Mouse (Mus musculus): Measurements from ENCODE around the gene Slc22a23. TPM values are rescaled to one million over a fixed set of nuclear protein-coding genes. Genes with fewer than 3 reads are reported as not detected.

Gene Slc22a23
- polyA plus RNA-seq, 1 experiment from 2014 or later = 5.6 TPM

DNA sequence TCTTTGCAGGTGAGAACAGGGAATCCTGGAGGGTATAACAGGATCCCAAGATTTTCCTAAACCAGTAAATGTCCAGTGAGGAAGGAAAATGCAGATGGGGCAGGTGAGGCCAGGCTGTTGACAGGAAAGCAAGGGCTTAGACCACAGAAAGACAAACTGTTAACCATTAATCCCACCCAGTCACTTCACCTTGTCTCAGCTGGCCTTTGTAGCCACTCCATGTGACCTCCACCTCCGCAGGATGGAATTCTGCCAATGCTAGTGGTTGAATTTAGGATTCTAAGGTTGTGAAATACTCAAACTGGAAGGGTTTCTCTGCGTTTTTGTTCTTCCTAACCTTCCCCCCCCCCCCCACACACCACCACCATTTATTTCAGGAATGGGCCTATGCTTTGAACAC, 52.9 kb downstream of the Slc22a23 start:
- no peaks in the 10 kb centered on the region for H3K27me3 ChIP-seq
- no peak overlapping the region for H3K9ac ChIP-seq
- ATAC-seq (ENCODE audit: insufficient number of reproducible peaks, low FRiP score, low TSS enrichment, low read depth) = no peak
- H3K36me3 ChIP-seq = no peaks in the 10 kb centered on the region
- H3K9me3 ChIP-seq = no peaks in the 10 kb centered on the region
- H3K4me2 ChIP-seq = no peak overlapping the region
- H3K27ac ChIP-seq = no peak overlapping the region
- H3K4me1 ChIP-seq = 0 out of 2 replicates have a peak, but pooled peaks cover 4% of the 10 kb centered on the region
- no peak overlapping the region for H3K4me3 ChIP-seq
- WGBS = 46% methylated on average over 2 of the region's 2 CpGs

DNA sequence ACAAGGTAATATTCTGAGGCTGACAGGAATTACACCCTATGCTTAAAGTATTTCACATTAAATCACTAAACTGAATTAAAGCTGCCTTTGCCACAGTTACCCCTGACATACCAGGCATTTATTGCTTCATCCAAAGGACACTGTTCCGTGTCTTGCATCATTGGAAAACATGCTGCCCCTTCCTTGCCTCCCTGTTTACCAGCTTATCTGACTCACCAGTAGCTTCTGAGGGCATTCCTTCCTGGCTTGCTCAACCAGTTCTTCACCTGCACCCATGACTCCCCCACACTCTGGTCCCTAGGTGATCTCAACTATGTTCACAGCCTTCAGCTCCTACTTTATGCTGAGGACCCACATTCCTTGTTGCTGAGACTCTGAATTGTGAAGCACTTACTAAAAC, 54.6 kb downstream of the Slc22a23 start:
- no peaks in the 10 kb centered on the region for H3K9me3 ChIP-seq
- no peak for ATAC-seq (ENCODE audit: insufficient number of reproducible peaks, low FRiP score, low TSS enrichment, low read depth)

DNA sequence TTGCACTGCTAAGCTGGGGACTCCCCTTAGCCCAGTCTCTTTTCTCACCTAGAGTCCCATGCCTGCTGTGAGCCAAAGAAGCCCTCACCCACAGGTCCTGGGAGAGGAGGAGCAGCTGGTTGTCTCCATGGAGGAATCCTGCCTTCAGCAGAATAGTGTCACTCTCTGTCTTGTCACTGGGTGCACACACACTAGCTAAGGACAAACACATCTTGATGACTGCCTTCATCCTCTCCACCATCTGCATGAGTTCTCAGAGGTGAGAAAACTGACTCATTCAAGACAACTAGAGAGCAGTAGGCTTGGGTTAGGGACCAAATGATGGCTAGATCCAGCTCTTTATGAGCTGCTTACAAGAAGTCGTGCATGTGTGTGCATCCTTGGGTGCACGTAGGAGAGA, 55.4 kb downstream of the Slc22a23 start:
- no peak for ATAC-seq (ENCODE audit: insufficient number of reproducible peaks, low FRiP score, low TSS enrichment, low read depth)
- Histone ChIP-seq H3K4me3 (no peak overlapping the region), H3K9me3 (no peaks in the 10 kb centered on the region), H3K4me2 (no peak overlapping the region), H3K27me3 (no peaks in the 10 kb centered on the region), H3K4me1 (0 out of 2 replicates have a peak, but pooled peaks cover 4% of the 10 kb centered on the region), H3K9ac (no peak overlapping the region), H3K27ac (no peak overlapping the region), H3K36me3 (no peaks in the 10 kb centered on the region)
- WGBS = 80% methylated on average over 2 of the region's 2 CpGs

More for the DNA sequence above, 54.6 kb downstream of the Slc22a23 start:
- WGBS = 82% methylated on average over 1 of the region's 1 CpGs
- no peak overlapping the region for H3K27ac ChIP-seq
- H3K4me1 ChIP-seq = 0 out of 2 replicates have a peak, but pooled peaks cover 4% of the 10 kb centered on the region
- H3K27me3 ChIP-seq = no peaks in the 10 kb centered on the region
- no peak overlapping the region for H3K4me2 ChIP-seq
- no peaks in the 10 kb centered on the region for H3K36me3 ChIP-seq
- no peak overlapping the region for H3K9ac ChIP-seq
- H3K4me3 ChIP-seq = no peak overlapping the region

DNA sequence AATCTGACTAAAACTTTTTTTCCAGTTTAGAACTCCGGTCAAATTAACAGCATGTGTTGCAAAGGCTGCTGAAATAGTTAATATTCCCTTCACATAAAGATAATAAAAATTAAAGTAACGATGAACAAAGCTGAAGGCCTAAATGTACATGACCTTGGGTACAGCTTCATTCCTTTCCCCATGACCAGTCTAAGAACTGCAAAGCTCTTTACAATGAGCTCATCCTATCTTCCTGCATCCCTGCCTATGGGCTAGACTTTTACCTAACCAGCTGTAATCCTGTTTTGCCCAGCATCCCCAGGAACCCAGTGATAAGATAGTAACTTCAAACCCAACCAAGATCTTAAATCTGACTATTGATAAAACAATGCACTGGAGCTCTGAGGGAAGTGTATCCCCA, 56.9 kb downstream of the Slc22a23 start:
- no peaks in the 10 kb centered on the region for H3K36me3 ChIP-seq
- H3K4me1 ChIP-seq = 0 out of 2 replicates have a peak, but pooled peaks cover 4% of the 10 kb centered on the region
- no peak overlapping the region for H3K27ac ChIP-seq
- no peak for ATAC-seq (ENCODE audit: insufficient number of reproducible peaks, low FRiP score, low TSS enrichment, low read depth)
- 47% methylated on average over 2 of the region's 2 CpGs for WGBS
- H3K4me3 ChIP-seq = no peak overlapping the region
- no peak overlapping the region for H3K4me2 ChIP-seq
- H3K9me3 ChIP-seq = no peaks in the 10 kb centered on the region
- H3K9ac ChIP-seq = no peak overlapping the region
- no peaks in the 10 kb centered on the region for H3K27me3 ChIP-seq

DNA sequence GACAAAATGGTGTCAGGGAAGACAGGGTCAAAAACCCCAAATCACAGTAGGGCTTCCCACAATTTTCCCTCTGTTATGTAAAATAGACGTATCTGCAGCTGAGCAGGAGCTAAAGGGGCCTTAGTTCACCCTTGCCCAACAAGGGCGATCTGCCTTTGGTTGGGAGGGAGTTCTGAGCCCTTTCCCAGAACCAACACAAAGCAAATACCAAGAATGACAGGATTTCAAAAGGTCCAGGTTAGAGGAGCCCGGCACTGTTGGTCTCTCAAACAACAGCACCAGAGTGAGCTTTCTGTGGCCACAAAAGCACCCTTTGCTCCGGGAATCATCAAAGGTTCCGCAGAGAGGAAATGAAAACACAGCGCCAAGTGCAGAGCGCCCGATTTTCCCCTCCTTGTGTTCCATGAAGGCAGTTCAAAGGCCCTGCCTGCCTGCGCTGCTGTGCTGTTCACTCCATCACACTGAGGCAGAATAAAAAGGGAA, 57.3 kb downstream of the Slc22a23 start:
- Histone ChIP-seq H3K4me1 (0 out of 2 replicates have a peak, but pooled peaks cover 4% of the 10 kb centered on the region), H3K9me3 (no peaks in the 10 kb centered on the region), H3K9ac (no peak overlapping the region), H3K27ac (no peak overlapping the region), H3K36me3 (no peaks in the 10 kb centered on the region), H3K4me3 (no peak overlapping the region), H3K4me2 (no peak overlapping the region), H3K27me3 (no peaks in the 10 kb centered on the region)
- no peak for ATAC-seq (ENCODE audit: insufficient number of reproducible peaks, low FRiP score, low TSS enrichment, low read depth)
- 24% methylated on average over 9 of the region's 9 CpGs for whole genome bisulfite sequencing

DNA sequence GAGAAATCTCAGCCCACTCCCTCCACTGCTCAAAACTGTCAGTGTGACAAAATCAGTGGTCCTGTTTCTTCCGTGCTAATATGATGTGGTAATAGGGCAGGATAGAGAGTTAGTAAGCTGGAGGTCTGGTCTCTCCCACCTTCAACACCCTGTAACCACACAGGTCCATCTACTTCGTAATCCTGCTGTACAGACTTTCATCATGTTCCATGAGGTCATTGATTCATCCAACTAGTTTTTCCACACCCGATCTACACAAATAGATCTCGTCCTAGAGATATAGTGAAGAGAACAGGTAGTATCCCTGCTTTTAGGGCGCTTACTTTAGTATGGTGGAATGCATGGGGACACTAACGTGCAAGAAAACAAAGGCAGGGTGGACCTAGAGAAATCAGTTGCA, 63.6 kb downstream of the Slc22a23 start:
- Histone ChIP-seq H3K36me3 (no peaks in the 10 kb centered on the region), H3K4me1 (no peaks in the 10 kb centered on the region), H3K27ac (no peak overlapping the region), H3K27me3 (no peaks in the 10 kb centered on the region), H3K9ac (no peak overlapping the region), H3K9me3 (no peaks in the 10 kb centered on the region), H3K4me3 (no peak overlapping the region), H3K4me2 (no peak overlapping the region)
- ATAC-seq (ENCODE audit: insufficient number of reproducible peaks, low FRiP score, low TSS enrichment, low read depth) = no peak
- WGBS = 80% methylated on average over 6 of the region's 6 CpGs

DNA sequence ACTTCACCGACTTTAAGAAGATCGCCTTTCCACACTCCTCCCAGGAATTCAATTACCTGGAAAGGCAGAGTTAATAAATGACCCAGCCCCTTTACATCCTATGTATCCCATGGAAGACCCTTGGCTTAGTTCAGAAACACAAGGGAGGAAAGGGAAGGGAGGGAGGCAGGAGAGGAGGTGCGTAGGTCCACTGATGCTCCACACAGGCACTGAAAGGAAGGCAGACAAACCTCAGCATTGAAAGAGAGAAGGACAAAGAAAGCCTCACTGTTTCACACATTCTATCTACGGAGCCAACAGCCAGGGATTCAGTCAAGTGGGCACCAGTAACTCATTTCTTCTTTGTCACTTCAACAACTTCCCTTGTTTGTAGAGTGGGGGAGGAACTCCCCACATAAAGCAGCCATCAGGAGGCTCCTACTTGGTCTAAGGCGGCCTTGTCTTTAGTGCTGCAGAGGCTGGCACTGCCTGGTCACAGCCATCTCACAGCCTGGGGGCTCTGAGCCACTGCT, 66.2 kb downstream of the Slc22a23 start:
- 86% methylated on average over 5 of the region's 5 CpGs for WGBS
- no peaks in the 10 kb centered on the region for H3K4me1 ChIP-seq
- no peak overlapping the region for H3K27ac ChIP-seq
- no peak overlapping the region for H3K4me3 ChIP-seq
- H3K9ac ChIP-seq = no peak overlapping the region
- no peak for ATAC-seq (ENCODE audit: insufficient number of reproducible peaks, low FRiP score, low TSS enrichment, low read depth)
- H3K9me3 ChIP-seq = no peaks in the 10 kb centered on the region
- no peak overlapping the region for H3K4me2 ChIP-seq
- no peaks in the 10 kb centered on the region for H3K36me3 ChIP-seq
- H3K27me3 ChIP-seq = no peaks in the 10 kb centered on the region

DNA sequence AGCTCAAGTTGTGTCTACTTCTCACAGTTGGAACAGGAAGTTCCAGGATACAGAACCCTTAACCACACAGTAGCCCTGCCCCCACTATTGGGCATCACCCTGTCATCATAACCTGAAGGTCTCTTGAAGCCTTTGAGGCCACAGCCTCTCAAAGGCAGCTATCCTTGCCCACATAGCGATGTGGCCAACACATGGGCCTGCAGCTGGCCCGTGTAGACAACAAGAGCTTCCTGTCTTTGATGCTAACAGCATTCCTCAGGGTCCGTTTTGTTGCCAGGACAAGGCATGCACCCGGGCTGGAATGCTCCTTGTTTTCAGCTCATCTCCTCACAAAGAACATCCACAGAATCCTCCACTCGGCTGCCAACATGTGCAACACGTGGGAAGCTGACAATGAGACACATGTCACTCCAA, 66.7 kb downstream of the Slc22a23 start:
- no peaks in the 10 kb centered on the region for H3K27me3 ChIP-seq
- H3K4me1 ChIP-seq = no peaks in the 10 kb centered on the region
- no peaks in the 10 kb centered on the region for H3K9me3 ChIP-seq
- H3K4me2 ChIP-seq = no peak overlapping the region
- no peak for ATAC-seq (ENCODE audit: insufficient number of reproducible peaks, low FRiP score, low TSS enrichment, low read depth)
- H3K9ac ChIP-seq = no peak overlapping the region
- no peaks in the 10 kb centered on the region for H3K36me3 ChIP-seq
- H3K27ac ChIP-seq = no peak overlapping the region
- H3K4me3 ChIP-seq = no peak overlapping the region
- WGBS = 55% methylated on average over 6 of the region's 6 CpGs

DNA sequence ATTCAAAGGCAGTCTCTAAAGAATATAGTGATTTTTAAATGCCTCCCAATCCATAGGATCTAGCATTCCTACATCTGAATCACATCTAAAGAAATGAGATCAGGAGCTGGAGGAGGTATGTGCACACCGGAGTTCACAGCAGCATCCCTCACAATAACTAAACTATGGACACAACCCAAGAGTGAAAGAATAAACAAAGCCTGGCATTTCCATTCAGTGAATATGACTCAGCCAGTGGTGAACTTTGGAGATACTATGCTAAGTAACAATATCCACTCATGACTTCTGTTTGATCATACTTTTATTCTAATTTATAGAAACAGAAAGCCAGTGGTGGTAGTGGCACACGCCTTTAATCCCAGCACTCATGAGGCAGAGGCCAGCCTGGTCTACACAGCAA, 67.4 kb downstream of the Slc22a23 start:
- no peak overlapping the region for H3K27ac ChIP-seq
- H3K9ac ChIP-seq = no peak overlapping the region
- H3K27me3 ChIP-seq = no peaks in the 10 kb centered on the region
- 85% methylated on average over 2 of the region's 2 CpGs for WGBS
- ATAC-seq (ENCODE audit: insufficient number of reproducible peaks, low FRiP score, low TSS enrichment, low read depth) = no peak
- H3K36me3 ChIP-seq = no peaks in the 10 kb centered on the region
- no peaks in the 10 kb centered on the region for H3K9me3 ChIP-seq
- H3K4me3 ChIP-seq = no peak overlapping the region
- H3K4me2 ChIP-seq = no peak overlapping the region
- peaks cover under 1% of the 10 kb centered on the region; the same call in 1 of the 2 replicates for H3K4me1 ChIP-seq

DNA sequence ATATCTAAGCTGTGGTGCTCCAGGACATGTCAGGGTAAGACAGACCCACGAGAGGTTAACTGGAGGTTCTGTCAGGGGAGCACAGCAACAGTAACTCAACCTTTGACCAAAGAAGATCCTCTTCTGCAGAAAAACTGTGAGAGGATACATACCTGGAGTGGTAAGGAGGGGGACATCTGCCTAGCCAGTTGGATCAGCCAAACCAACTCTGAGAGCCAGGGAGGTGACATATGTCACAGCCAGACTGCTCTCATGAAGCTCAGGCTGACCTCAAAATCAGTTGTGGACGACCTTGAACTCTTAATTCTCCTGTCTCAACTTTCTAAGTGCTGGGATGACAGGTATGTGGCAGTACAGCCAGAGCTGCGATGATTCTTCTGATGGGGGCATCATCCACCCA, 68.0 kb downstream of the Slc22a23 start:
- WGBS = 72% methylated on average over 3 of the region's 3 CpGs
- Histone ChIP-seq H3K4me3 (no peak overlapping the region), H3K4me2 (no peak overlapping the region), H3K9me3 (no peaks in the 10 kb centered on the region), H3K4me1 (peaks cover 7% of the 10 kb centered on the region), H3K9ac (no peak overlapping the region), H3K27me3 (no peaks in the 10 kb centered on the region), H3K36me3 (no peaks in the 10 kb centered on the region), H3K27ac (no peak overlapping the region)
- no peak for ATAC-seq (ENCODE audit: insufficient number of reproducible peaks, low FRiP score, low TSS enrichment, low read depth)

DNA sequence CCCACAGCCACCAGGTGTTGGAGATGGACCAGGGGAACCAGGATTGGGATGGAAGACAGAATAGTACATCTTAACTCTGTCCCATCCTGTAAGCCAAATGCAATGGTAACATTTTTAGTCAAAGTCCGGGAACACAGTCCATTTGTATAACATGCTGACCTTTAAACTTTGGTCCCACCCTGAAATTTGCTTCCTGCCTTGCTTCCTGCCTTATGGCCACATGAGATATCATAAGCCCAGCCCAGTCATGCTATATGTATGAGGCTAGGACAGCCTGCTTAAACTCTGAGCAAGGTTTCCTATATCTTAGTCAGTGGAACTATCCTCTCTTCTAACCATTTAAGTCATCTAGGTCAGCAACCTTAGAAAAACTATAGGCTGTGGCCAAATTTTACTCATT, 70.1 kb downstream of the Slc22a23 start:
- H3K27ac ChIP-seq = no peak overlapping the region
- 77% methylated on average over 1 of the region's 1 CpGs for WGBS
- H3K9me3 ChIP-seq = no peaks in the 10 kb centered on the region
- no peak overlapping the region for H3K9ac ChIP-seq
- no peaks in the 10 kb centered on the region for H3K36me3 ChIP-seq
- peaks cover 13% of the 10 kb centered on the region for H3K4me1 ChIP-seq
- no peak overlapping the region for H3K4me3 ChIP-seq
- ATAC-seq (ENCODE audit: insufficient number of reproducible peaks, low FRiP score, low TSS enrichment, low read depth) = no peak
- H3K27me3 ChIP-seq = no peaks in the 10 kb centered on the region
- H3K4me2 ChIP-seq = no peak overlapping the region

DNA sequence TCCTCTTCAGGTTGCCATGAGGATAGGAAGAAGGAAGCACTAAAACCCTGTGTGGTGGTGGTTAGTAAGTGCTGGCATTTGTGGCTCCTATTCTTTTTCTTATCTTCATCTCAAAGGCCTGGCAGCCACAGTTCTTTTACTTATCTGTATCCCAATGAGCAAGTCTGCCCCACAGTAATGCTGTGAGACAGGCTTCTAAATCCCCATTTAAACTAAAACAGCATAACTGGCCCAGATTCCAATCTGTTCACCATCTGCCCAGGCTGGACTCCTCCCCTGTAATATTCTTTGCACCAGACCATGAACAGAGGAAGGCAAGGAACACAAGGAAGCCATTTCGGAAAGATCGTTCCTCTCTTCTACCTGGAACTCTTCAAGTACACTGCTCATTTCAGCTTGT, 70.6 kb downstream of the Slc22a23 start:
- H3K27me3 ChIP-seq = no peaks in the 10 kb centered on the region
- no peak overlapping the region for H3K4me2 ChIP-seq
- no peak overlapping the region for H3K4me3 ChIP-seq
- H3K36me3 ChIP-seq = no peaks in the 10 kb centered on the region
- no peaks in the 10 kb centered on the region for H3K9me3 ChIP-seq
- H3K9ac ChIP-seq = no peak overlapping the region
- no peak overlapping the region for H3K27ac ChIP-seq
- ATAC-seq (ENCODE audit: insufficient number of reproducible peaks, low FRiP score, low TSS enrichment, low read depth) = no peak
- 64% methylated on average over 2 of the region's 2 CpGs for WGBS
- H3K4me1 ChIP-seq = peaks cover 13% of the 10 kb centered on the region

All from limb, embryonic 15.5 days (tissue).